ENCODE assay signal across 7 mouse cellular contexts in the genomic region with DNA sequence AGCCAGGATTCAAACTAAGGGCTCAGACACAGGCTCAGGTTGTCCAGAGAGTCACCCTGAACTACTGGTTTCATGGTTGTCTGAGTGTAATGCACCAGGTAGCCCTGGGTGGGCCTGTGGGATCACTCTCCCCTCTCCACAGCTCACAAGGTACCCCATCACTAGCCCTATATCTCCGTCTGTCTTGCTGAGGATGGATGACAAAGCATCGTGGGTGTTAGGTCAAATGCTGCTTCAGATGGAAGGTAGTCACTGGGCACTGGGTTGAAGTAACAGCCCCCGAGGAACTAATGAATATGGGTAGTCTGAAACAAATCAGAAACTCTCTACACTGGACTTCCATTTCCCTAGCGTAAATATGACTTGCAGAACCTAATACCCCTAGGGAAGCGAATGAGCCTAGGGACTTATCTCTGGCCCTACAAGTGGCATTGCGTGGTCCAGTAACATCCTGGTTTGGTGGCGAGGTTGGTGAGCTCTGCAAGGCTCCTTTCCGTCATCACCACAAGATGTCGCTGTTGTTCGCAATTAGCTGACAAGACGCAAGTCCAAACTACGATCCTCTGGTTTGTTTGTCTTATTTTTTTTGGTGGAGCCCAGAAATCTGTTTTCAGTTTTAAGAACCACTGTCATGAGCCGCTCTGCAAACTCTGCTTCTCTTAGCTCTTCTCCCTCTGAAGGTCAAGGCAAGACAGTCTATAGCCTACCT. TPM values are rescaled to one million over a fixed set of nuclear protein-coding genes. Genes with fewer than 3 reads are reported as not detected.
A peak's percentile ranks its signal among the peaks of the same experiment; 100 is the strongest.
DNase-seq lines count a peak whose midpoint lies in the region; ATAC-seq and TF ChIP-seq lines count a peak whose summit lies in the region.

No protein-coding gene starts in this region.

- peak overlapping the region; percentile 46; the same call in 1 of the 2 replicates for H3K4me2 ChIP-seq in intestine, postnatal 0 days (replicated peaks; ENCODE audit: low read depth)
- H3K4me2 ChIP-seq in midbrain, embryonic 11.5 days, result no peak overlapping the region

- TF ChIP-seq CTCF in intestine, postnatal 0 days (IDR thresholded peaks at IDR 0.05; ENCODE audit: low read depth), result peak; percentile 92

- peak; percentile 90 for DNase-seq in adipocyte (ENCODE audit: low spot score)
- peak; percentile 75 for DNase-seq in gastrocnemius, postnatal 14 days
- DNase-seq in left cerebral cortex, postnatal 4 days, result peak; percentile 78
- peak; percentile 95 for DNase-seq in midbrain, embryonic 11.5 days (ENCODE audit: low spot score, missing footprints)
- peak; percentile 74 for DNase-seq in right cerebral cortex, postnatal 4 days

- no peaks in the 10 kb centered on the region for H3K4me1 ChIP-seq in intestine, postnatal 0 days (replicated peaks; ENCODE audit: control insufficient read depth, insufficient read depth, low read length)
- no peaks in the 10 kb centered on the region for H3K4me1 ChIP-seq in midbrain, embryonic 11.5 days (ENCODE audit: control insufficient read depth, insufficient read depth, low read length)

- no peak overlapping the region for H3K4me3 ChIP-seq in intestine, postnatal 0 days (ENCODE audit: low read depth, low read length)
- H3K4me3 ChIP-seq in midbrain, embryonic 11.5 days (ENCODE audit: low read depth, low read length), result no peak overlapping the region

- no peak overlapping the region for H3K27ac ChIP-seq in intestine, postnatal 0 days (ENCODE audit: low read depth, low read length)
- no peak overlapping the region for H3K27ac ChIP-seq in midbrain, embryonic 11.5 days (ENCODE audit: low read depth, low read length)

- no peaks in the 10 kb centered on the region for H3K27me3 ChIP-seq in intestine, postnatal 0 days (replicated peaks; ENCODE audit: control insufficient read depth, insufficient read depth, low read length)
- no peaks in the 10 kb centered on the region for H3K27me3 ChIP-seq in midbrain, embryonic 11.5 days (ENCODE audit: control insufficient read depth, insufficient read depth, low read length)

- WGBS in intestine, postnatal 0 days, result 14% methylated on average over 13 of the region's 13 CpGs
- 17% methylated on average over 13 of the region's 13 CpGs for WGBS in midbrain, embryonic 11.5 days

- H3K36me3 ChIP-seq in intestine, postnatal 0 days (ENCODE audit: control insufficient read depth, insufficient read depth), result no peaks in the 10 kb centered on the region; the same call in 1 of the 2 replicates
- H3K36me3 ChIP-seq in midbrain, embryonic 11.5 days (ENCODE audit: control insufficient read depth, insufficient read depth, low read length), result no peaks in the 10 kb centered on the region

- ATAC-seq in common myeloid progenitor, adult 5-6 weeks (replicated peaks; ENCODE audit: low read depth, poor library complexity, severe bottlenecking), result peak; percentile 88
- peak; percentile 39 for ATAC-seq in intestine, postnatal 0 days
- ATAC-seq in midbrain, embryonic 11.5 days (ENCODE audit: low FRiP score), result peak; percentile 40; the same call in 1 of the 2 replicates

- H3K9ac ChIP-seq in intestine, postnatal 0 days (ENCODE audit: low read depth, low read length), result no peak overlapping the region
- no peak overlapping the region for H3K9ac ChIP-seq in midbrain, embryonic 11.5 days (ENCODE audit: low read length)

- intact Hi-C loops in gastrocnemius, postnatal 14 days (cut with DNase I; ENCODE audit: low total_unique reads), result loop anchor here (5.0 kb wide), 1 partner anchor 53 kb away; no protein-coding TSS in a partner anchor
- intact Hi-C loops in left cerebral cortex, postnatal 4 days (cut with DNase I), result loop anchor here (2.0 to 5.0 kb wide), 2 partner anchors 128 kb away; partner anchors contain the start of gene Traf5

- H3K9me3 ChIP-seq in intestine, postnatal 0 days (ENCODE audit: control insufficient read depth), result no peaks in the 10 kb centered on the region
- no peaks in the 10 kb centered on the region for H3K9me3 ChIP-seq in midbrain, embryonic 11.5 days (ENCODE audit: control insufficient read depth, low read length)

RNA-seq across cellular contexts. Expression of gene Rd3, which starts 12.2 kb away (rescaled TPM):
- total RNA-seq in common myeloid progenitor, adult 5-6 weeks (2017), result not detected in 2 replicates
- total RNA-seq in gastrocnemius, postnatal 14 days (2021), result under 1 TPM in 1 of 2 experiments, not detected in 1; 0.06 TPM
- polyA plus RNA-seq in intestine, postnatal 0 days (2015; fragmentation: Nextera tagmentation; extraction: Ambion mirVana), result 0.08 and 0.10 TPM in 2 replicates
- under 1 TPM; 0.56 TPM for total RNA-seq in left cerebral cortex, postnatal 4 days (2021)
- 1.3 and 1.7 TPM in 2 replicates for polyA plus RNA-seq in midbrain, embryonic 11.5 days (2014; fragmentation: Nextera tagmentation; extraction: Ambion mirVana)

RNA-seq across cellular contexts. Expression of gene Slc30a1, which starts 58.4 kb away (rescaled TPM):
- total RNA-seq in common myeloid progenitor, adult 5-6 weeks (2017), result 5.0 and 6.7 TPM in 2 replicates
- 1 to 10 TPM; 8.0 to 8.1 TPM for total RNA-seq in gastrocnemius, postnatal 14 days (2021)
- polyA plus RNA-seq in intestine, postnatal 0 days (2015; fragmentation: Nextera tagmentation; extraction: Ambion mirVana), result 11.6 and 12.8 TPM in 2 replicates
- total RNA-seq in left cerebral cortex, postnatal 4 days (2021), result 10 to 100 TPM; 24.2 to 27.0 TPM
- 2.4 and 2.6 TPM in 2 replicates for polyA plus RNA-seq in midbrain, embryonic 11.5 days (2014; fragmentation: Nextera tagmentation; extraction: Ambion mirVana)
